Mouse (Mus musculus) midbrain, embryonic 10.5 days (tissue): ENCODE data around the gene Spty2d1. TPM values are rescaled to one million over a fixed set of nuclear protein-coding genes. Genes with fewer than 3 reads are reported as not detected.

ENCODE experiments used
- DNase-seq: peaks from one replicate; pipeline ENCODE4 v3.0.0-alpha.2; 2017; ENCODE audit warnings: low spot score
- H3K27ac ChIP-seq: fragments of 300-500 bp; sonication (generic); replicated peaks from 2 replicates; pipeline ENCODE4 v1.5.1; 2016; ENCODE audit warnings: mild to moderate bottlenecking
- H3K27me3 ChIP-seq: fragments of 300-500 bp; sonication (generic); 2 replicates; pipeline ENCODE4 v1.6.1; 2016; ENCODE audit warnings: low read depth, mild to moderate bottlenecking; ENCODE audit not compliant: poor library complexity, severe bottlenecking
- H3K36me3 ChIP-seq: fragments of 300-500 bp; sonication (generic); 2 replicates; pipeline ENCODE4 v1.6.1; 2016; ENCODE audit warnings: mild to moderate bottlenecking, moderate library complexity
- H3K4me1 ChIP-seq: fragments of 300-500 bp; sonication (generic); 2 replicates; pipeline ENCODE4 v1.6.1; 2016
- H3K4me3 ChIP-seq: fragments of 300-500 bp; sonication (generic); 2 replicates; pipeline ENCODE4 v1.5.1; 2016; ENCODE audit warnings: mild to moderate bottlenecking, moderate library complexity
- H3K9me3 ChIP-seq: fragments of 300-500 bp; sonication (generic); replicated peaks from 2 replicates; pipeline ENCODE4 v1.6.1; 2016; ENCODE audit warnings: mild to moderate bottlenecking
- WGBS: fragments of 180-500 bp; shearing (Covaris S2); methylation state at CpG from one replicate; pipeline ENCODE4 v1.1.7; 2016; 5-methylcytosine and 5-hydroxymethylcytosine counted together
- polyA plus RNA-seq: library from polyadenylated mRNA; unstranded; fragments of >200 nt; fragmentation: Nextera tagmentation; extraction: Ambion mirVana; gene quantifications from 2 replicates; pipeline ENCODE4 v1.2.1, GENCODE M21; 2016

The Spty2d1 gene
- polyA plus RNA-seq, 1 experiment from 2014 or later = 11.1 TPM

DNA sequence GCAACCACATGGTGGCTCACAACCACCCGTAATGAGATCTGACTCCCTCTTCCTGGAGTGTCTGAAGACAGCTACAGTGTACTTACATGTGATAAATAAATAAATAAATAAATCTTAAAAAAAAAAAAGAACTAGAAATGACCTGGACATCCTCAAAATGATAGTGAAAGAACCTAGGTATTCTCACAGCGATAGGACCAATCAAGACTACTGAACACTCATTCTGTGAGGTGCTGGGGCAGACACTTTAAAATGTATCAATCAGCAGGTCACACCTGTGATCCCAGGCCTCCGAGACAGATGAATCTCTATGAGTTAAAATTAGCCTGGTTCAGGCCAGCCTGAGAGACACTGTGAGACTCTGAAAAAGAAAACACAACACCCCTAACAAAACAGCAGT lies 8.4 kb upstream of the Spty2d1 start:
- H3K27ac ChIP-seq = no peak overlapping the region
- H3K36me3 ChIP-seq = no peaks in the 10 kb centered on the region
- no peak for DNase-seq
- H3K4me3 ChIP-seq = no peak overlapping the region
- H3K27me3 ChIP-seq = no peaks in the 10 kb centered on the region
- WGBS = 80% methylated on average over 3 of the region's 3 CpGs
- H3K9me3 ChIP-seq = no peaks in the 10 kb centered on the region
- H3K4me1 ChIP-seq = peaks cover 23% of the 10 kb centered on the region

DNA sequence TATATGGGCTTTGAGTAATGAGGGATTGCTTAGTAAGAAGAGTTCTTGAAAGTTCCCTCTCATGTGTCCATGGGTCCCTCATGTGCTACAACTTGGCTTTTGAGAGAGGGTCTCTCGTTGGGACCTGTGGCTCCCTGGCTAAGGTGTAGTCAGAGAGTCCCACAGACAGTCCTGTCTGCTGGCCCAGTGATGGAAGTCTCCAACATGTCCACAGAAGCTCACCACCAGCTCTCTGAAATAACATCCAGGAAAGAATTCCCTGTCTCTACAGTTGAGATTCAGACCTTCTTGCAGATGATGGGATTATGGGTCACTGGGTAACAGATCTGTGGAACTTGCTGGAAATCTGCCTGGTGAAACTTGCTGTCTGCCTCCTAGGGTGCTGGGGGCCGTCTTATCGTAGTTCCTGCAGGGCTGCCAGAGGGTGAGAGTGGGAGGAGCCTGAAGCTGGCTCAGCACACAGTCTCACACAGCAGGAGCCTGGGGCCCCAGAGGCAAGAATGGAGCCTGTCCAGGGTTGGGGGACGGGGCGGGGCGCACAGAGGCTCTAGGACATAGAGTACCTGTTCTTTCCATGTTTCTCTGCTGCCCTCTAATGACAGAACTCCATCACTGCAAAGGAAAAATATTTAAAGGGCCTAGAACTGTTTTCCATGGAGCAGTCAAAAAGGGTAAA lies 7.3 kb upstream of the Spty2d1 start:
- peak overlapping the region; percentile 73 for H3K27ac ChIP-seq

DNA sequence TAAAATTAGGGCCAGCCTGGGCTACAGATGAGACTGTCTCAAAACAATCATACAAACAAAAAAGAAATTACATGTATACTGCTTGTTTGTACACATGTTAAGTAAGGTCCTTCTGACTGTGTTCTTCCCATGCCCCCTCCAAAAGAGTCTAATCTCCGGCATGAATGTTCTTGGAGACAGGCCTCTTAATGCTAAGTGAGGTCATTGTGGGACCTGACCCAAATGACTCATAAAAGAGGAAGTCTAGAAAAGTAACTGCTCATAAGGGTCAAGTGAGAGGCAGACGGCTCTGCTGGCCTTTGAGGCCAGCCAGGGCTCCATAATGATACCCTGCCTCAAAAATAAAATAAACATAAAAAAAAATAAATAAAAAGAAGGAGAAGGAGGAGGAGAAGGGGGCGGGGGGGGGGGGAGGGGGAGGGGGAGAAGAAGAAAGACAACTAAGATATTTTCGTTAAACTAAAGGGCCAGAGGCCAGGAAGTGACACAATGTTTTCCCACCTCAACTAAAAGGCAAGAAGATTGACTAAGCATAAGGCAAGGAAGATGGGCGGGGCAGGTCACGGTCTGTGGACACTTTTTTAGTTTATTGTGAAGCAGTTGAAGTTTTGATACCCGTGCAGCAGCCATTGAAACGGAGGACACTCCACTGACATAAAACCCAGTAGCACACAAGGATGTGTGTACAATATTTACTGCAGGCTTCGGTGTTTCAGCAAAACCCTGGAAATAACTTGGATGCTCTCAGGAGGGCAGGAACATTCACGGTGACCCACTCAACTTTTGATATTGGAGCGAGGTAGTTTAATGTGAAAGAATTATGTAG lies 6.6 kb upstream of the Spty2d1 start:
- H3K9me3 ChIP-seq = no peaks in the 10 kb centered on the region
- DNase-seq = no peak
- no peak overlapping the region for H3K4me3 ChIP-seq
- WGBS = 54% methylated on average over 11 of the region's 11 CpGs
- peaks cover 22% of the 10 kb centered on the region for H3K4me1 ChIP-seq
- no peaks in the 10 kb centered on the region for H3K27me3 ChIP-seq
- H3K27ac ChIP-seq = peak overlapping the region; percentile 73; the same call in 1 of the 2 replicates
- H3K36me3 ChIP-seq = no peaks in the 10 kb centered on the region

More for the DNA sequence above, 7.3 kb upstream of the Spty2d1 start:
- 9% methylated on average over 6 of the region's 6 CpGs for WGBS
- Histone ChIP-seq H3K4me1 (peaks cover 23% of the 10 kb centered on the region), H3K36me3 (no peaks in the 10 kb centered on the region), H3K4me3 (peak overlapping the region; percentile 39), H3K9me3 (no peaks in the 10 kb centered on the region), H3K27me3 (no peaks in the 10 kb centered on the region)
- DNase-seq = peak; percentile 83

GRCm38 (mm10) chr7:47013131-47013767 lies 5.0 kb upstream of the Spty2d1 start:
- Histone ChIP-seq H3K27ac (no peak overlapping the region), H3K27me3 (no peaks in the 10 kb centered on the region), H3K9me3 (no peaks in the 10 kb centered on the region), H3K4me1 (peaks cover 29% of the 10 kb centered on the region), H3K4me3 (no peak overlapping the region), H3K36me3 (no peaks in the 10 kb centered on the region)
- 59% methylated on average over 9 of the region's 9 CpGs for WGBS
- DNase-seq = no peak

DNA sequence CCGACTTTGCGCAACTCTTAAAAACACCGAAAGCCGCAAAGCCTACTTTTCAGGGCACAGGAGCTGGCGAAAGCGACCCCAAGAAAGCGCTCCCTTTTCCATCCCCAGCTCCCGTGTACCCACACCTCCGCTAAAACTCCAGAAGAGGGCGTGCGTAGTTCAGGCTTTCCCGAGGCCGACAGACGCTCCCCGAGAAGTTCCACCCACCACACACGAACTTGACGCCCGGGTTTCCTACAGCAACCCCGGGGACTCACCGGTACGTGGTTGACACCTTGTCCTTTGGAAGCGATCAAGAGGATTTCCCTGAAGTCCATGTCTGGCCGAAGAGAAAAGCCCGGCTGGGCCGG lies 418 bp downstream of the Spty2d1 start:
- 0% methylated on average over 25 of the region's 25 CpGs for WGBS
- peak overlapping the region; percentile 77 for H3K4me3 ChIP-seq
- peak overlapping the region; percentile 88 for H3K27ac ChIP-seq
- no peaks in the 10 kb centered on the region for H3K27me3 ChIP-seq
- peaks cover 43% of the 10 kb centered on the region for H3K4me1 ChIP-seq
- no peak for DNase-seq
- no peaks in the 10 kb centered on the region for H3K36me3 ChIP-seq
- H3K9me3 ChIP-seq = no peaks in the 10 kb centered on the region

DNA sequence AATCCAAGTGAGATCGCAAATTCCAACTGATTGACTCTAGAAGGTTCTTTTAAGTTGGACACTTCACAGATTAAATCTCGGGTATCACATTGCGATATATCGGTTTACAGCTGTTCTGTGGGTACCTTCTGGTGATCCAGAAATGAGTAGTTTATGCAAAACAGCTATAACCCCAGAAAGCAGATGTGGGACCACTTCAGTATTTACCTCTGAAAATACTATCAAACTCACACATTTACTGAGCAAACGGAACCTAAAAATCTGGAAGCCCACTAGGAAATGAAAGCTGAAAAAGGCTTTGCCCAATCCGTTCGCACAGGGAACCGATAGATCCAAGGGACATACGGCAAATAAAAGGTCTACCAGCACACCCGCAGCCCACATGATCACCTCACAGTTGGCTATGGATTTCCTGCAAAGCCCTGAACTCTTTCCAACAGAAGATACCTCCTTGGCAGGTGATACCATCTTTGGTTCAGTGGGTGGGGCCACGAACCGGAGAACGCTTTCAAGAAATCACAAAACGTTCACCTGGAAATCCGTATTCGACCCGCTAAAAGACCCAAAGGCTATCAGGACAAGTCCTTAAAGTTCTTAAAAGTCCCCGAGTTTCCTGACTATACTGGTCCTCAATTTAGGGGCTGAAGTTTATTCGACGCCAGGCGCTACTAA lies 966 bp downstream of the Spty2d1 start:
- Histone ChIP-seq H3K36me3 (no peaks in the 10 kb centered on the region), H3K9me3 (no peaks in the 10 kb centered on the region), H3K27me3 (no peaks in the 10 kb centered on the region), H3K4me3 (peak overlapping the region; percentile 77), H3K4me1 (peaks cover 49% of the 10 kb centered on the region), H3K27ac (peak overlapping the region; percentile 88)
- DNase-seq = no peak
- WGBS = 26% methylated on average over 21 of the region's 21 CpGs

- H3K4me1 ChIP-seq = peaks cover 46% of the 10 kb centered on the region
- H3K4me3 ChIP-seq = no peak overlapping the region
- no peaks in the 10 kb centered on the region for H3K27me3 ChIP-seq
- DNase-seq = no peak
- H3K36me3 ChIP-seq = peaks cover 11% of the 10 kb centered on the region
- H3K27ac ChIP-seq = no peak overlapping the region
- WGBS = 34% methylated on average over 3 of the region's 3 CpGs
- no peaks in the 10 kb centered on the region for H3K9me3 ChIP-seq
These were observed 4.6 kb downstream of the Spty2d1 start for GRCm38 (mm10) chr7:47003411-47004115.

GRCm38 (mm10) chr7:47001900-47002275 lies 6.3 kb downstream of the Spty2d1 start:
- no peak overlapping the region for H3K4me3 ChIP-seq
- peaks cover 27% of the 10 kb centered on the region for H3K36me3 ChIP-seq
- no peak overlapping the region for H3K27ac ChIP-seq
- DNase-seq = no peak
- no peaks in the 10 kb centered on the region for H3K9me3 ChIP-seq
- WGBS = 50% methylated on average over 4 of the region's 4 CpGs
- peaks cover 40% of the 10 kb centered on the region for H3K4me1 ChIP-seq
- H3K27me3 ChIP-seq = no peaks in the 10 kb centered on the region

- peaks cover 33% of the 10 kb centered on the region for H3K36me3 ChIP-seq
- no peak overlapping the region for H3K27ac ChIP-seq
- H3K4me1 ChIP-seq = peaks cover 34% of the 10 kb centered on the region
- H3K4me3 ChIP-seq = no peak overlapping the region
- no peak for DNase-seq
- H3K9me3 ChIP-seq = no peaks in the 10 kb centered on the region
- H3K27me3 ChIP-seq = no peaks in the 10 kb centered on the region
- WGBS = 93% methylated on average over 5 of the region's 5 CpGs
These were observed 6.9 kb downstream of the Spty2d1 start for GRCm38 (mm10) chr7:47001125-47001899.

GRCm38 (mm10) chr7:47000644-47000983 lies 7.6 kb downstream of the Spty2d1 start:
- no peak overlapping the region for H3K4me3 ChIP-seq
- H3K27me3 ChIP-seq = no peaks in the 10 kb centered on the region

DNA sequence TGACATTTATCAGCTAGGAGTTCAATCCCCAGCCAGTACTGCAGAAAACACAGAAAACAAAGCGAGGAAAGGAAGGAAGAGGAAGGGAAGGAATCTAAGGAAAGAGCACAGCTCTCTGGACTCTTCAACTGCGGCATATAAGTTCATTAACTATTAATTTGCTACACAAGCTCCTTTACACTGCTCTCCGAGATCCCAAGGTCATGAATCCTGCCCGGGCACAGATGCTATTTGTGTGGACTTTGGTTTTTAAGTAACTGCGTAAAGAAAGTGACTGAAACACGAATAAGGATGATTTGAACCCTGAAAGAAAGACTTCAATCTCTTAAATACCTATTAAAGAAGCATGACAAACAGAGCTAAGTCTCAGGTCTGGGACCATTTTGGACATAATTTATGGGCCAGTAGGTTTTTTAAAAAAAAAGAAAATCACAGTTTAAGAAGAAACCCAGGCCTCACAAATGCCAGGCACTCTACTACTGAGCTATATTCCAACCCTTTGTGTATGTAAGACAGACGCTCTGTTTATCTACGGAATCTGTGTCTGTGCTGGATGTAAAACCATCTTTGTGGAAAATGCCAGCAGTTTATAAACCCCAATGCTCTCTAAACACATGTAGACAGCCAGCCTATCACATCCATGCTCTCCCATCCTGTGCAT lies 8.1 kb downstream of the Spty2d1 start:
- DNase-seq = no peak
- Histone ChIP-seq H3K4me3 (no peak overlapping the region), H3K27ac (no peak overlapping the region), H3K27me3 (no peaks in the 10 kb centered on the region), H3K9me3 (no peaks in the 10 kb centered on the region), H3K4me1 (peaks cover 25% of the 10 kb centered on the region), H3K36me3 (peaks cover 44% of the 10 kb centered on the region)
- 87% methylated on average over 8 of the region's 8 CpGs for WGBS

More at GRCm38 (mm10) chr7:47000644-47000983, 7.6 kb downstream of the Spty2d1 start:
- Histone ChIP-seq H3K27ac (no peak overlapping the region), H3K4me1 (peaks cover 30% of the 10 kb centered on the region), H3K36me3 (peaks cover 39% of the 10 kb centered on the region), H3K9me3 (no peaks in the 10 kb centered on the region)
- no peak for DNase-seq
- WGBS = 72% methylated on average over 3 of the region's 3 CpGs
